Mouse (Mus musculus): ENCODE data around the gene Pax5. TPM values are rescaled to one million over a fixed set of nuclear protein-coding genes. Genes with fewer than 3 reads are reported as not detected.

Gene Pax5
- polyA plus RNA-seq, 1 experiment from 2014 or later, result not detected

Small RNAs within 50 kb of the gene (microRNA-seq; reads per million reads assigned to microRNA genes)
- gene Mir5120, result not detected

Other genes starting within 250 kb of the Pax5 start
- 22.3 and 22.9 TPM in 2 replicates for gene Zcchc7, start 45.4 kb upstream of the Pax5 start, polyA plus RNA-seq (2014; fragmentation: Nextera tagmentation; extraction: Ambion mirVana)

All from limb, embryonic 11.5 days (tissue).